Mouse (Mus musculus) limb, embryonic 12.5 days (tissue): ENCODE results near the gene Ttc4. TPM values are rescaled to one million over a fixed set of nuclear protein-coding genes. Genes with fewer than 3 reads are reported as not detected.

Experiments used
- ATAC-seq: fragments of 200-750 bp; cut with Nextera tagmentation; 2 replicates; pipeline ENCODE4 v1.8.0; 2017; ENCODE audit warnings: low read depth, moderate TSS enrichment; ENCODE audit not compliant: insufficient number of reproducible peaks, insufficient read depth, low FRiP score, low TSS enrichment
- H3K27ac ChIP-seq: fragments of 300-500 bp; sonication (generic); 2 replicates; pipeline ENCODE4 v1.5.1; 2016; ENCODE audit warnings: mild to moderate bottlenecking, moderate library complexity
- H3K27me3 ChIP-seq: fragments of 300-500 bp; sonication (generic); 2 replicates; pipeline ENCODE4 v1.6.1; 2016; ENCODE audit warnings: mild to moderate bottlenecking, moderate library complexity
- H3K36me3 ChIP-seq: fragments of 300-500 bp; sonication (generic); 2 replicates; pipeline ENCODE4 v1.6.1; 2016; ENCODE audit warnings: mild to moderate bottlenecking, moderate library complexity
- H3K4me1 ChIP-seq: fragments of 300-500 bp; sonication (generic); replicated peaks from 2 replicates; pipeline ENCODE4 v1.6.1; 2016
- H3K4me2 ChIP-seq: fragments of 300-500 bp; sonication (generic); 2 replicates; pipeline ENCODE4 v1.6.1; 2016; ENCODE audit warnings: mild to moderate bottlenecking, moderate library complexity
- H3K4me3 ChIP-seq: fragments of 300-500 bp; sonication (generic); replicated peaks from 2 replicates; pipeline ENCODE4 v1.5.1; 2016; ENCODE audit warnings: mild to moderate bottlenecking
- H3K9ac ChIP-seq: fragments of 300-500 bp; sonication (generic); replicated peaks from 2 replicates; pipeline ENCODE4 v1.6.1; 2016; ENCODE audit warnings: mild to moderate bottlenecking, moderate library complexity
- H3K9me3 ChIP-seq: fragments of 300-500 bp; sonication (generic); 2 replicates; pipeline ENCODE4 v1.6.1; 2016; ENCODE audit warnings: mild to moderate bottlenecking, moderate library complexity
- WGBS: fragments of 180-500 bp; shearing (Covaris S2); methylation state at CpG from one replicate; pipeline ENCODE4 v1.1.7; 2016; 5-methylcytosine and 5-hydroxymethylcytosine counted together
- polyA plus RNA-seq: library from polyadenylated mRNA; unstranded; fragments of >200 nt; fragmentation: Nextera tagmentation; extraction: Ambion mirVana; gene quantifications from 2 replicates; pipeline ENCODE4 v1.2.1, GENCODE M21; 2016

The Ttc4 gene
- polyA plus RNA-seq, 1 experiment from 2014 or later, result 107 TPM

DNA sequence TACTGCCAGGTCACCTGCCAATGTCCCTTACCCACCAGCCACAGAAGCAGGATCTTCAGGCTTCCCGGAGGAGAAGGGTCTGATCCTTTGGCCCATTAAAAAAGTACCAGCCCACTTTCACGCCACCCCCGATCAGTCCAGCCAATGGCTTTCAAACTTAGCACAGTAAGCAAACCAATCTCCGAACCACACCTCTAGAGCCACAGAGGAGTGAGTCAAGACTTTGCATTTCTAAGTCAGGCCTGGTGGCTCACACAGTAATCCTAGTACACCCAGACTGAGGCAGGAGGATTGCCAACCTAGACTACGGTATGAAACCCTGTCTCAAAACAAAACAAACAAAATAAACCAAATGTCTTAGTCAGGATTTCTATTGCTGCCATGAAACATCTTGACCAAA is 49.4 kb downstream of the Ttc4 start:
- Histone ChIP-seq H3K9ac (no peak overlapping the region), H3K4me1 (peaks cover 39% of the 10 kb centered on the region), H3K27ac (no peak overlapping the region), H3K9me3 (no peaks in the 10 kb centered on the region), H3K4me3 (no peak overlapping the region), H3K27me3 (peaks cover 24% of the 10 kb centered on the region), H3K4me2 (no peak overlapping the region), H3K36me3 (no peaks in the 10 kb centered on the region)
- no peak for ATAC-seq
- WGBS, result 54% methylated on average over 5 of the region's 5 CpGs

GRCm38 (mm10) chr4:106628650-106629360 is 49.9 kb downstream of the Ttc4 start:
- no peak overlapping the region for H3K4me2 ChIP-seq
- no peaks in the 10 kb centered on the region for H3K36me3 ChIP-seq
- ATAC-seq, result no peak
- no peaks in the 10 kb centered on the region for H3K9me3 ChIP-seq
- no peak overlapping the region for H3K4me3 ChIP-seq
- H3K9ac ChIP-seq, result no peak overlapping the region
- no peak overlapping the region for H3K27ac ChIP-seq
- 45% methylated on average over 9 of the region's 9 CpGs for WGBS
- peaks cover 30% of the 10 kb centered on the region for H3K27me3 ChIP-seq
- H3K4me1 ChIP-seq, result peaks cover 36% of the 10 kb centered on the region

- Histone ChIP-seq H3K9ac (no peak overlapping the region), H3K27me3 (peaks cover 40% of the 10 kb centered on the region), H3K4me2 (no peak overlapping the region), H3K4me1 (peaks cover 26% of the 10 kb centered on the region), H3K4me3 (no peak overlapping the region), H3K9me3 (no peaks in the 10 kb centered on the region), H3K36me3 (no peaks in the 10 kb centered on the region), H3K27ac (no peak overlapping the region)
- no peak for ATAC-seq
- WGBS, result 78% methylated on average over 5 of the region's 5 CpGs
These were observed 50.9 kb downstream of the Ttc4 start for GRCm38 (mm10) chr4:106627809-106628208.

DNA sequence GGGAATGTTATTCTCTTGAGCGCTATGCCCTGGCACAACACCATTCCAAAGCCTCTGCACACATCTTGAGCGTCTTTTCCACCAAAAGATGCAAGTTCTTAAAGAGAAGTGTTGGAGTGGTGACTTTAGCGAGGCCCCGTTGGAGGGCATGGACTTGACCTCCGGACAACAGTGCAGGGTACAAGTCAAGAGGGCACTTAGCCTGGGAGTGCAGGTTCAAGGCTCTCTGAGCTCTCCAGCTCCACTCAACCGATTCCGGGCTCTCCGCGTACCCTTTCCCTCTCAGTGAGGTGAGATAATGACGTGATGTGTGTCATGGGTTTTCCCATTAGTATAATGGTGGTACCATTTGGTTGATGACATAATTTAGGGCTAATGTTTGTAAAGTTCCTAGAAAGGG is 54.5 kb downstream of the Ttc4 start:
- peaks cover 62% of the 10 kb centered on the region for H3K27me3 ChIP-seq
- H3K4me1 ChIP-seq, result peaks cover 19% of the 10 kb centered on the region
- H3K4me2 ChIP-seq, result no peak overlapping the region
- WGBS, result 91% methylated on average over 10 of the region's 10 CpGs
- no peak overlapping the region for H3K4me3 ChIP-seq
- no peak overlapping the region for H3K27ac ChIP-seq
- H3K36me3 ChIP-seq, result no peaks in the 10 kb centered on the region
- no peak for ATAC-seq
- no peak overlapping the region for H3K9ac ChIP-seq
- no peaks in the 10 kb centered on the region for H3K9me3 ChIP-seq

GRCm38 (mm10) chr4:106622712-106623111 is 56.0 kb downstream of the Ttc4 start:
- no peak overlapping the region for H3K27ac ChIP-seq
- no peaks in the 10 kb centered on the region for H3K36me3 ChIP-seq
- ATAC-seq, result no peak
- 0 out of 2 replicates have a peak overlapping the region, but pooled peaks have one; percentile 6 for H3K4me3 ChIP-seq
- peak overlapping the region; percentile 36; the same call in 1 of the 2 replicates for H3K4me2 ChIP-seq
- H3K27me3 ChIP-seq, result peaks cover 71% of the 10 kb centered on the region
- no peaks in the 10 kb centered on the region for H3K9me3 ChIP-seq
- H3K4me1 ChIP-seq, result peaks cover 19% of the 10 kb centered on the region
- WGBS, result 23% methylated on average over 28 of the region's 28 CpGs
- no peak overlapping the region for H3K9ac ChIP-seq

DNA sequence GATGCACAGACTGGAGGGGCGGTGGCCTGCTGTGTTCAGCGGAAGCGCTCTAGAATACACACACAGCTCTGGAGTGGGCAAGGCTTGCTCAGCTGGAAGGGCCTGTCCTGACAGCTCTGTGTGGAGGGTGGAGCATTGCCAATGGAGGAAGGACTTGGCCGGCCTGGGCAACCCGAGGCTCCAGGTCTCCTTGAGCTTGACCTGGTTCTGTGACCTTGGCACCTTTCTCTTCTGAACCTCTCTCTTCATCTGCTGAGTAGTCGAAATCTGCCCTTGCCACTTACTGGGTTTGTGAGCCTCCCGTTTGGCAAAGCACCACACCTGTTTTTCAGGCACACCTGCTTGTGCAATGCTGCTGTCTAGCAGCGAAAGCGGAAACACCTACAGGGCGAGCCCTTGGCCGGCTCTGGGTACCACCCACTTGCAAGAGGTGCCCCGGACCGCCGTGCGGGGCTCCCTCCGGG is 56.7 kb downstream of the Ttc4 start, which contains the start of gene Ttc22:
Gene Ttc22 (plus strand): TSS at position 403 of the 464 bp plus-strand sequence.
- Histone ChIP-seq H3K9ac (no peak within 1 kb of the TSS), H3K36me3 (no peaks in the 10 kb centered on the region), H3K4me2 (peak within 1 kb of the TSS; percentile 36), H3K27me3 (peaks cover 72% of the 10 kb centered on the region), H3K4me3 (peak within 1 kb of the TSS; percentile 6; the same call in 1 of the 2 replicates), H3K27ac (no peak within 1 kb of the TSS), H3K9me3 (no peaks in the 10 kb centered on the region), H3K4me1 (peaks cover 18% of the 10 kb centered on the region)
- WGBS, result 26% methylated on average over 16 of the region's 16 CpGs
- no peak for ATAC-seq

DNA sequence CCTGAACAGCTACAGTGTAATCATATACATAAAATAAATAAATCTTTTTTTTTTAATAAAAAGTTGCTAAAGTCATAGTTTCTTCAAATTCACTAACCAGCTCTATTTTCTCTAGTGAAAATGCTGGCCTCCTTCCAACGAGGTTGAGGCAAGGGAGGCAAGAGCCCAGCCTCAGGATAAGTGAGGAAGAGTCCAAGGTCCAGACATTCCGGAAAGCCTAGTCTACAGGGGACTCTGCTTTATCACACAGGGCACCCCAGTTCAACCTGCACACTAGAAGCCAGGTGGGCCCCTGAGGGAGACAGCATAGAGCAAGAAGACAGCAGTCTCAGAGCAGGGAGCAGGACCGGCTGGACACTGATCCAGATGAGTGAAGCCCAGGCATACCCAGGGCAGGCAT is 57.3 kb downstream of the Ttc4 start:
- Histone ChIP-seq H3K4me2 (no peak overlapping the region), H3K4me3 (no peak overlapping the region), H3K36me3 (no peaks in the 10 kb centered on the region), H3K9me3 (no peaks in the 10 kb centered on the region), H3K27ac (no peak overlapping the region), H3K9ac (no peak overlapping the region), H3K27me3 (peaks cover 76% of the 10 kb centered on the region), H3K4me1 (peaks cover 18% of the 10 kb centered on the region)
- WGBS, result 64% methylated on average over 3 of the region's 3 CpGs
- no peak for ATAC-seq

- H3K4me2 ChIP-seq, result no peak overlapping the region
- no peaks in the 10 kb centered on the region for H3K36me3 ChIP-seq
- ATAC-seq, result no peak
- H3K27me3 ChIP-seq, result peaks cover 58% of the 10 kb centered on the region
- no peak overlapping the region for H3K4me3 ChIP-seq
- H3K4me1 ChIP-seq, result peaks cover 15% of the 10 kb centered on the region
- no peak overlapping the region for H3K9ac ChIP-seq
- 88% methylated on average over 4 of the region's 4 CpGs for whole genome bisulfite sequencing
- no peak overlapping the region for H3K27ac ChIP-seq
- H3K9me3 ChIP-seq, result no peaks in the 10 kb centered on the region
These were observed 59.8 kb downstream of the Ttc4 start for GRCm38 (mm10) chr4:106618898-106619297.

DNA sequence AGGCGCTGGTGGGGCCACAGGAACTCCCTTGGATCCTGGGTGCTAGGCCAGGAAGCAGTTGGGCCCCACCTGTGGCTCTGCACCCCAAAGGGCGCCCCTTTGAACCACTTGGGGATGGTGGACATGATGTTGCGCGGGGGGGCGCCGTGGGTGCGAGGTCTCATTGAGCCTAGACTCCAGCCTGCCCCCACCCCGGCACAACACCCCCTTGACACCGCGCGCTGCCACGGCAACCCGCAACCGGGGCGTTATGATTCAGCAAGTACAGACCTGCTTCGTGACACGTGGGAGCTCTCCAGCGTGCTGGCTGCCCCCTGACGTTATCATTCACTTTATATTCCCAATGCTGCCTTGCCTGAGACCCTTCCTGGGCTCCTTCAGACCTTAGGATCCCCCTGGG is 61.7 kb downstream of the Ttc4 start, which contains the start of gene Lexm:
Gene Lexm (minus strand): TSS at position 186 of the 400 bp plus-strand sequence.
- H3K9ac ChIP-seq, result no peak within 1 kb of the TSS
- 0 out of 2 replicates have a peak within 1 kb of the TSS, but pooled peaks have one; percentile 2 for H3K4me3 ChIP-seq
- peak within 1 kb of the TSS; percentile 45 for H3K4me2 ChIP-seq
- no peak within 1 kb of the TSS for H3K27ac ChIP-seq
- no peak for ATAC-seq
- no peaks in the 10 kb centered on the region for H3K9me3 ChIP-seq
- WGBS, result 1% methylated on average over 19 of the region's 19 CpGs
- H3K36me3 ChIP-seq, result no peaks in the 10 kb centered on the region
- H3K4me1 ChIP-seq, result peaks cover 10% of the 10 kb centered on the region
- peaks cover 40% of the 10 kb centered on the region for H3K27me3 ChIP-seq

- H3K4me2 ChIP-seq, result no peak overlapping the region
- H3K9ac ChIP-seq, result no peak overlapping the region
- H3K27ac ChIP-seq, result no peak overlapping the region
- peaks cover 27% of the 10 kb centered on the region for H3K27me3 ChIP-seq
- 77% methylated on average over 12 of the region's 12 CpGs for WGBS
- ATAC-seq, result no peak
- no peaks in the 10 kb centered on the region for H3K36me3 ChIP-seq
- no peaks in the 10 kb centered on the region for H3K9me3 ChIP-seq
- peaks cover 10% of the 10 kb centered on the region for H3K4me1 ChIP-seq
- no peak overlapping the region for H3K4me3 ChIP-seq
These were observed 63.1 kb downstream of the Ttc4 start for GRCm38 (mm10) chr4:106615637-106616036.

- no peak for ATAC-seq
These were observed 63.9 kb downstream of the Ttc4 start for GRCm38 (mm10) chr4:106614881-106615280.

More at GRCm38 (mm10) chr4:106614881-106615280, 63.9 kb downstream of the Ttc4 start:
- H3K27ac ChIP-seq, result no peak overlapping the region
- H3K9ac ChIP-seq, result no peak overlapping the region
- H3K4me2 ChIP-seq, result no peak overlapping the region
- no peaks in the 10 kb centered on the region for H3K36me3 ChIP-seq
- no peaks in the 10 kb centered on the region for H3K9me3 ChIP-seq
- WGBS, result 77% methylated on average over 9 of the region's 9 CpGs
- peaks cover 24% of the 10 kb centered on the region for H3K27me3 ChIP-seq
- H3K4me1 ChIP-seq, result peaks cover 10% of the 10 kb centered on the region
- no peak overlapping the region for H3K4me3 ChIP-seq
